12 mouse cellular contexts compared by ENCODE assay signal in genomic region chr11:24980193-24980665, GRCm38 (mm10).
DNase-seq lines count a peak whose midpoint lies in the region; ATAC-seq and TF ChIP-seq lines count a peak whose summit lies in the region.
"Had no signal": no experiment of that assay in that cellular context is flagged by ENCODE, and none has a peak within 500 bp of the region (broad histone marks: within the 10 kb centered on the region; RNA-seq: fewer than 3 reads in every experiment).

No protein-coding gene starts in this region.

- WGBS in midbrain, embryonic 13.5 days: 74% methylated on average over 9 of the region's 9 CpGs
- 83% methylated on average over 9 of the region's 9 CpGs for WGBS in midbrain, embryonic 11.5 days
- WGBS in hindbrain, postnatal 0 days: 32% methylated on average over 9 of the region's 9 CpGs
- 37% methylated on average over 9 of the region's 9 CpGs for WGBS in neural tube, embryonic 15.5 days

- H3K27me3 ChIP-seq in midbrain, embryonic 13.5 days: no peaks in the 10 kb centered on the region
- H3K27me3 ChIP-seq in midbrain, embryonic 11.5 days (ENCODE audit: control insufficient read depth, insufficient read depth, low read length): no peaks in the 10 kb centered on the region
- H3K27me3 ChIP-seq in hindbrain, postnatal 0 days (ENCODE audit: insufficient read depth, low read length): no peaks in the 10 kb centered on the region
- H3K27me3 ChIP-seq in neural tube, embryonic 15.5 days (replicated peaks): no peaks in the 10 kb centered on the region
- H3K27me3 ChIP-seq: heart, embryonic 12.5 days had no signal

- no peak for TF ChIP-seq CTCF in hindbrain, postnatal 0 days (IDR thresholded peaks at IDR 0.05; ENCODE audit: low read depth)

- H3K4me2 ChIP-seq in midbrain, embryonic 13.5 days (replicated peaks): no peak overlapping the region
- no peak overlapping the region for H3K4me2 ChIP-seq in midbrain, embryonic 11.5 days
- peak overlapping the region; percentile 50 for H3K4me2 ChIP-seq in hindbrain, postnatal 0 days (ENCODE audit: low read depth, low read length)
- H3K4me2 ChIP-seq in neural tube, embryonic 15.5 days: peak overlapping the region; percentile 29
- H3K4me2 ChIP-seq: heart, embryonic 12.5 days had no signal

- no peak for DNase-seq in midbrain, embryonic 11.5 days (ENCODE audit: low spot score, missing footprints)
- peak; percentile 90 for DNase-seq in cerebellum, adult 9-11 months
- peak; percentile 68 for DNase-seq in hindbrain, postnatal 0 days (ENCODE audit: low spot score)
- no peak for DNase-seq in heart, adult 18-20 months
- no peak for DNase-seq in ovary, postnatal 10 days (ENCODE audit: low spot score)
- DNase-seq: kidney, postnatal 10 days; lung, postnatal 36 days; thymus, postnatal 4 days had no signal

- H3K4me3 ChIP-seq in midbrain, embryonic 13.5 days (replicated peaks): no peak overlapping the region
- no peak overlapping the region for H3K4me3 ChIP-seq in midbrain, embryonic 11.5 days (ENCODE audit: low read depth, low read length)
- no peak overlapping the region for H3K4me3 ChIP-seq in hindbrain, postnatal 0 days (ENCODE audit: low read length)
- no peak overlapping the region for H3K4me3 ChIP-seq in neural tube, embryonic 15.5 days (replicated peaks)
- H3K4me3 ChIP-seq: heart, embryonic 12.5 days had no signal

- H3K9me3 ChIP-seq in midbrain, embryonic 13.5 days: no peaks in the 10 kb centered on the region
- H3K9me3 ChIP-seq in midbrain, embryonic 11.5 days (ENCODE audit: control insufficient read depth, low read length): no peaks in the 10 kb centered on the region
- H3K9me3 ChIP-seq in hindbrain, postnatal 0 days (ENCODE audit: low read length): no peaks in the 10 kb centered on the region
- no peaks in the 10 kb centered on the region for H3K9me3 ChIP-seq in neural tube, embryonic 15.5 days (replicated peaks)
- H3K9me3 ChIP-seq: heart, embryonic 12.5 days had no signal

- H3K9ac ChIP-seq in midbrain, embryonic 13.5 days (replicated peaks): no peak overlapping the region
- no peak overlapping the region for H3K9ac ChIP-seq in midbrain, embryonic 11.5 days (ENCODE audit: low read length)
- no peak overlapping the region for H3K9ac ChIP-seq in hindbrain, postnatal 0 days (replicated peaks; ENCODE audit: low read length)
- H3K9ac ChIP-seq in neural tube, embryonic 15.5 days (replicated peaks): no peak overlapping the region
- H3K9ac ChIP-seq: heart, embryonic 12.5 days had no signal

- H3K27ac ChIP-seq in midbrain, embryonic 13.5 days: no peak overlapping the region
- no peak overlapping the region for H3K27ac ChIP-seq in midbrain, embryonic 11.5 days (ENCODE audit: low read depth, low read length)
- H3K27ac ChIP-seq in hindbrain, postnatal 0 days: peak overlapping the region; percentile 42; the same call in 1 of the 2 replicates
- H3K27ac ChIP-seq in neural tube, embryonic 15.5 days (replicated peaks): no peak overlapping the region

- ATAC-seq in midbrain, embryonic 13.5 days: peak; percentile 9; the same call in 1 of the 2 replicates
- ATAC-seq in midbrain, embryonic 11.5 days (ENCODE audit: low FRiP score): no peak
- ATAC-seq in hindbrain, postnatal 0 days: peak; percentile 88
- peak; percentile 33; the same call in 1 of the 2 replicates for ATAC-seq in neural tube, embryonic 15.5 days (ENCODE audit: low FRiP score)
- ATAC-seq: inflammation-experienced regulatory T-cells, adult 6 months had no signal

- H3K4me1 ChIP-seq in midbrain, embryonic 13.5 days (replicated peaks): peaks cover 12% of the 10 kb centered on the region; the same call in 1 of the 2 replicates
- H3K4me1 ChIP-seq in midbrain, embryonic 11.5 days (ENCODE audit: control insufficient read depth, insufficient read depth, low read length): peaks cover 3% of the 10 kb centered on the region; the same call in 1 of the 2 replicates
- no peaks in the 10 kb centered on the region for H3K4me1 ChIP-seq in hindbrain, postnatal 0 days (ENCODE audit: insufficient read depth, low read length)
- H3K4me1 ChIP-seq in neural tube, embryonic 15.5 days: peaks cover 24% of the 10 kb centered on the region

- no peaks in the 10 kb centered on the region for H3K36me3 ChIP-seq in midbrain, embryonic 13.5 days
- H3K36me3 ChIP-seq in midbrain, embryonic 11.5 days (ENCODE audit: control insufficient read depth, insufficient read depth, low read length): no peaks in the 10 kb centered on the region
- no peaks in the 10 kb centered on the region for H3K36me3 ChIP-seq in hindbrain, postnatal 0 days (ENCODE audit: insufficient read depth, low read length)
- no peaks in the 10 kb centered on the region for H3K36me3 ChIP-seq in neural tube, embryonic 15.5 days
- H3K36me3 ChIP-seq: heart, embryonic 12.5 days had no signal

Comparison
In these comparisons a context has a peak if more than half of its experiments do, and no peak if none do; other contexts are left out.
1. H3K4me2 ChIP-seq: peak in hindbrain, postnatal 0 days (single experiment) and neural tube, embryonic 15.5 days (single experiment); none in midbrain, embryonic 13.5 days (single experiment) and midbrain, embryonic 11.5 days (single experiment).
2. DNase-seq: peak in cerebellum, adult 9-11 months (single experiment) and hindbrain, postnatal 0 days (single experiment); none in midbrain, embryonic 11.5 days (single experiment), heart, adult 18-20 months (0 of 2) and ovary, postnatal 10 days (single experiment).